Mouse (Mus musculus) G1E (cell line): Measurements from ENCODE around the gene Sfmbt1. TPM values are rescaled to one million over a fixed set of nuclear protein-coding genes. Genes with fewer than 3 reads are reported as not detected.

ENCODE experiments used
- ATAC-seq: 2 replicates; pipeline ENCODE4 v1.8.0; 2016; ENCODE audit warnings: mild to moderate bottlenecking; ENCODE audit not compliant: insufficient number of reproducible peaks, poor library complexity, low FRiP score, severe bottlenecking; ENCODE audit errors: extremely low read depth
- DNase-seq: peaks from one replicate; pipeline ENCODE4 v3.0.0; 2012; ENCODE audit warnings: low spot score
- H3K27me3 ChIP-seq: 2 replicates; pipeline ENCODE4 v1.6.1; 2012; ENCODE audit warnings: mild to moderate bottlenecking, low read length, inconsistent platforms; ENCODE audit not compliant: insufficient read depth
- H3K36me3 ChIP-seq: replicated peaks from 2 replicates; pipeline ENCODE3; 2012; ENCODE audit warnings: mild to moderate bottlenecking, inconsistent platforms
- H3K4me1 ChIP-seq: 2 replicates; pipeline ENCODE4 v1.6.1; 2012; ENCODE audit warnings: low read depth, low read length, inconsistent platforms, mixed read lengths; ENCODE audit not compliant: insufficient read depth
- H3K4me3 ChIP-seq: 2 replicates; pipeline ENCODE4 v1.5.1; 2012; ENCODE audit warnings: low read depth, mild to moderate bottlenecking, inconsistent platforms, low read length, moderate library complexity, mixed read lengths
- H3K9me3 ChIP-seq: replicated peaks from 2 replicates; pipeline ENCODE4 v1.6.1; 2012; ENCODE audit warnings: inconsistent platforms
- CTCF ChIP-seq: IDR thresholded peaks from 2 replicates; pipeline ENCODE4 v1.5.1; 2012; ENCODE audit warnings: low read depth, low read length, inconsistent platforms, mixed read lengths
- GATA1 ChIP-seq: IDR thresholded peaks from 2 replicates; pipeline ENCODE4 v1.6.1; 2012; ENCODE audit warnings: borderline replicate concordance, low read length, inconsistent platforms, mixed read lengths
- GATA2 ChIP-seq: IDR thresholded peaks from 2 replicates; pipeline ENCODE4 v1.6.1; 2012; ENCODE audit warnings: low read depth, low read length, inconsistent platforms, borderline replicate concordance
- POLR2AphosphoS5 ChIP-seq: IDR thresholded peaks from 2 replicates; pipeline ENCODE4 v1.6.1; 2012; ENCODE audit warnings: low read depth, low read length, inconsistent platforms; ENCODE audit not compliant: insufficient replicate concordance
- TAL1 ChIP-seq: conservative IDR thresholded peaks from 2 replicates; pipeline ENCODE4 v1.6.1; 2012; ENCODE audit warnings: low read depth, low read length, inconsistent platforms, mixed read lengths
- polyA plus RNA-seq: library from polyadenylated mRNA; stranded (reverse); fragments of >175 nt; gene quantifications from 2 replicates; pipeline ENCODE4 v1.2.3, GENCODE M21; 2012
- total RNA-seq, 2 experiments: library from RNA; stranded (forward) in 1 of 2; stranded (reverse) in 1 of 2; fragments of 200-1000 nt in 1 of 2; fragments of >200 nt in 1 of 2; fragmentation: Nextera tagmentation in 1 of 2; gene quantifications; 2 replicates each; pipeline ENCODE4 v1.2.3; 2014 to 2017

Sfmbt1 gene
- total and polyA plus RNA-seq, 3 experiments, result 3.1 to 26.6 (median 14.8) TPM

DNA sequence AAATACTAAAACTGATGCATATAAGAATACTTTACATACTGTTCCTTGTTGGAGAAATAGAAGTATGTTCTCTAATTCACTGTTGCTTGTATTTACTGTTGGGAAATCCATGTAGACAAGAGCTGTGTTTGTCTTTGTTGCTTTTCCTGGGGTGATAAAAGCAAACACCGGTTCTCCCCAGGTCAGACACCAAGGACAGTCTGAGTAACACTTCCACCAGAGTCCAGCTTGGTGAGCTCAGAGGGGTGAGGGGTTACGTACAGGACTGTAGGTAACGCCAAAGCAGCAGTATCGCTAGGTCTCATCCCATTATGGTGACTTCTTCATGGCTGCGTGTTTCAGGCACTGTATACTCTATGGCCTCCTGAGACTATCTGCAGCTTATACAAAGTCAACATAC, 20.0 kb downstream of the Sfmbt1 start:
- peaks cover 31% of the 10 kb centered on the region for H3K4me1 ChIP-seq
- no peaks in the 10 kb centered on the region for H3K9me3 ChIP-seq
- H3K4me3 ChIP-seq, result no peak overlapping the region
- no peak for TF ChIP-seq POLR2AphosphoS5
- no peak for TF ChIP-seq TAL1
- no peak for TF ChIP-seq GATA1
- TF ChIP-seq GATA2, result no peak
- no peak for TF ChIP-seq CTCF
- H3K27me3 ChIP-seq, result no peaks in the 10 kb centered on the region
- peaks cover 11% of the 10 kb centered on the region for H3K36me3 ChIP-seq
- ATAC-seq (no peak), DNase-seq (no peak)

GRCm38 (mm10) chr14:30735810-30736209, 21.2 kb downstream of the Sfmbt1 start:
- H3K36me3 ChIP-seq, result peaks cover 11% of the 10 kb centered on the region
- DNase-seq (no peak), ATAC-seq (no peak)
- no peak overlapping the region; the same call in 1 of the 2 replicates for H3K4me3 ChIP-seq
- TF ChIP-seq CTCF, result no peak
- no peak for TF ChIP-seq TAL1
- TF ChIP-seq POLR2AphosphoS5, result no peak
- no peak for TF ChIP-seq GATA1
- TF ChIP-seq GATA2, result no peak
- peaks cover 24% of the 10 kb centered on the region for H3K4me1 ChIP-seq
- no peaks in the 10 kb centered on the region for H3K27me3 ChIP-seq
- H3K9me3 ChIP-seq, result no peaks in the 10 kb centered on the region

DNA sequence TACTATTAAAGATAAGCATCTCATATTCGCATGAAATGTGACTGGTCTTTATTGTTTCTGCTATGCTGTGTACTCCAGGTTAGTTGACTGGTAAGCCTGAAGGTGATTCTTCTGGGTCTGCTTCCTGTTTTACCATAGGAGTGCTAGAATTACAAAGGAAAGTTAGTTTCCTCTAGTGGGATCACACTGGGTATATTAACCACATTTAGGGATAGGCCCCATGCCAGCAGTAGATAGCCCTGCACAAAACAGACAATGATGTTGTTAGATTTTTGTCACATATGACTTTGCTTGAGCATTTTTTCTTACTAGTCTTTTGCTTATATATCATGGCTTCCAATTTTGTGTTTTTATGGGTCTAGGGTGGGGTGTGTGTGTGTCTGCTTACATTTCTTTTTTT, 21.8 kb downstream of the Sfmbt1 start:
- ATAC-seq, result no peak
- H3K4me3 ChIP-seq, result no peak overlapping the region
- no peaks in the 10 kb centered on the region for H3K9me3 ChIP-seq
- peaks cover 24% of the 10 kb centered on the region for H3K4me1 ChIP-seq
- no peak for TF ChIP-seq CTCF
- TF ChIP-seq TAL1, result no peak
- TF ChIP-seq GATA2, result no peak
- no peak for TF ChIP-seq GATA1
- TF ChIP-seq POLR2AphosphoS5, result no peak
- H3K36me3 ChIP-seq, result peaks cover 11% of the 10 kb centered on the region
- H3K27me3 ChIP-seq, result no peaks in the 10 kb centered on the region
- no peak for DNase-seq

DNA sequence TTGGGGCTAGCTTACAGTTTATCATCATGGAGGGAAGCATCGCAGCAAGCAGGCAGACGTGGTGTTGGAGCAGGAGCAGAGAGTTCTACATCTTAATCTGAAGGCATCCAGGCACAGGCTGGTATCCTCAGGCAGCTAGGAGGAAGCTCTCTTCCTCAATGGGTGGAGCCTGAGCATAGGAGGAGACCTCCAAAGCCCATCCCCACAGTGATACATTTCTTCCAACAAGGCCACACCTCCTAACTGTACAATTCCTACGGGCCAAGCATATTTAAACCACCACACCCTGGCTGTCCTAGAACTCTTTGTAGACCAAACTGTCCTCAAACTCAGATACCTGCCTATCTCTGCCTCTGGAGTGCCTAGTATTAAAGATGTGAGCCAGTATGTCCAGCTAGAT, 29.2 kb downstream of the Sfmbt1 start:
- Histone ChIP-seq H3K4me3 (no peak overlapping the region), H3K4me1 (peaks cover 4% of the 10 kb centered on the region; the same call in 1 of the 2 replicates), H3K27me3 (no peaks in the 10 kb centered on the region), H3K9me3 (no peaks in the 10 kb centered on the region), H3K36me3 (peaks cover 9% of the 10 kb centered on the region)
- ATAC-seq (no peak), DNase-seq (no peak)
- no peak for TF ChIP-seq CTCF
- TF ChIP-seq GATA2, result no peak
- TF ChIP-seq TAL1, result no peak
- no peak for TF ChIP-seq POLR2AphosphoS5
- TF ChIP-seq GATA1, result no peak

DNA sequence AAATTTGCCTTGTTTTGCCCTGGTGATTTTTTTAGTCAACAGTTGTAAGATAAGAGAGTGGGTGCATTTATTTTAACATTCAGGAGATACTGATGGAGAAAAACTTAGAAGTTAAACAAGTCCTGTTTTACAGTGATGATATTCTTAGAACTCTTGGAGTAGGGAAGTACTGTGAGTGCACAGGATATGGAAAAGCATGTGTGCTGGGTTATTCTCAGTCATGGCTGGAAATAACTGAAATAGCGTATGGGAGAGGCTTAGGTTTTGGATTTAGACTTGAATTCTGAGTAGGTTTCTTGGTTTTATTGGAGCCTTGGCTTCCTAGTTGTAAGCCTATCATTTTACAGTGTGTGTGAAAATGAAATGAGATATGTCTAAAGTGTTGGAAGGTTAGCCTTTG, 31.5 kb downstream of the Sfmbt1 start:
- no peak for TF ChIP-seq POLR2AphosphoS5
- TF ChIP-seq GATA1, result no peak
- TF ChIP-seq GATA2, result no peak
- TF ChIP-seq TAL1, result no peak
- no peak for TF ChIP-seq CTCF
- peaks cover 4% of the 10 kb centered on the region; the same call in 1 of the 2 replicates for H3K4me1 ChIP-seq
- no peak overlapping the region for H3K4me3 ChIP-seq
- no peaks in the 10 kb centered on the region for H3K27me3 ChIP-seq
- H3K36me3 ChIP-seq, result peaks cover 9% of the 10 kb centered on the region
- no peaks in the 10 kb centered on the region for H3K9me3 ChIP-seq
- DNase-seq (no peak), ATAC-seq (no peak)

DNA sequence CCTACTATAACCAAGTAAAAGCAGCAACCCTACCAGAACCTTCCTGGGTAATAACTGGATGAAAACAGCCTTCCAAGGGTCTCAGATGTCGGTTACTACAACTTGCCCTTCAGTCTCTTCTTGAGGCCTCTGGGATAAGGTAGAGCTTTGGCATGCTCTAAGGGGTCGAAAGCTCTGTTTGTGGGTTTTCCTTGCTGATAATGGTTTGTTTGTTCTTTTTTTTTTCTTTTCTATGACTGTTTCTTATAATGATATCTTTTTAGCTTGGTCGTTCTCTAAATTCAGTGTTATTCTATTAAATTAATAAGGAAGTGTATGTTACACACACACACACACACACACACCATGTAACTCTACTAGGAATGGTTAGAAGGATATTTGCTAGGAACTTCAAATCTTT, 42.6 kb downstream of the Sfmbt1 start:
- no peaks in the 10 kb centered on the region for H3K27me3 ChIP-seq
- DNase-seq, result no peak
- peaks cover 3% of the 10 kb centered on the region for H3K36me3 ChIP-seq
- no peak overlapping the region for H3K4me3 ChIP-seq
- no peak for ATAC-seq
- H3K4me1 ChIP-seq, result peaks cover 11% of the 10 kb centered on the region
- TF ChIP-seq TAL1, result no peak
- no peak for TF ChIP-seq CTCF
- no peak for TF ChIP-seq GATA2
- no peak for TF ChIP-seq GATA1
- no peak for TF ChIP-seq POLR2AphosphoS5
- H3K9me3 ChIP-seq, result no peaks in the 10 kb centered on the region
